Mouse (Mus musculus) hematopoietic stem cell, adult 5-6 weeks (primary cell): Measurements from ENCODE around the gene Ddx58. TPM values are rescaled to one million over a fixed set of nuclear protein-coding genes. Genes with fewer than 3 reads are reported as not detected.

Source experiments
- ATAC-seq, 2 experiments: fragments of 125-278 bp in 1 of 2; replicated peaks in 1 of 2; 2 replicates each; pipeline ENCODE4 v1.8.0; 2016 to 2017; ENCODE audit warnings: inconsistent platforms in 2 of 2, mild to moderate bottlenecking in 2 of 2, moderate number of reproducible peaks in 2 of 2, low read depth in 1 of 2, moderate TSS enrichment in 1 of 2; ENCODE audit not compliant: low FRiP score in 2 of 2, poor library complexity in 2 of 2, severe bottlenecking in 2 of 2, insufficient read depth in 1 of 2, low TSS enrichment in 1 of 2
- total RNA-seq: library from RNA; stranded (forward); fragments of 172-1452, 232-1000 nt; gene quantifications from 2 replicates; pipeline ENCODE4 v1.2.3, GENCODE M21; 2017

The Ddx58 gene
- total RNA-seq, 1 experiment from 2014 or later = 65.7 TPM

DNA sequence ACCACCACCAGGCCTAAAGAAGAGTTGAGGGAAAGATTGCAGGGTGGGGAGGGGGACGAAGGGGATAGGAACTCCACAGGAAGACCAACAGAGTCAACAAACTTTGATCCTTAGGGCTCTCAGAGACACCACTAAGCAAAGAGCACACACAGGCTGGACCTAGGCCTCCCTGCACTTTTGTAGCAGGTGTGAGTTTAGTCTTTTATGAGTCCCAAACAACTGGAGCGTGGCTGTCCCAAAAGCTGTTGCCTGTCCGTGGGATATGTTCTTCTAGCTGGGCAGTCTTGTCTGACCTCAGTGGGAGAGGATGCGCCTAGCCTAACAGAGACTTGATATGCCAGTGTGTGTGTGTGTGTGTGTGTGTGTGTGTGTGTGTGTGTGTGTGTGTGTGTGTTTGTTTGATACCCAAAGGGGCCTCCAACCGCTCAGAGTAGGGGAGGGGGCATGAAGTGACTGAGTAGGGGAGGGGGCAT, 680 bp upstream of the Ddx58 start:
- no peak for ATAC-seq

DNA sequence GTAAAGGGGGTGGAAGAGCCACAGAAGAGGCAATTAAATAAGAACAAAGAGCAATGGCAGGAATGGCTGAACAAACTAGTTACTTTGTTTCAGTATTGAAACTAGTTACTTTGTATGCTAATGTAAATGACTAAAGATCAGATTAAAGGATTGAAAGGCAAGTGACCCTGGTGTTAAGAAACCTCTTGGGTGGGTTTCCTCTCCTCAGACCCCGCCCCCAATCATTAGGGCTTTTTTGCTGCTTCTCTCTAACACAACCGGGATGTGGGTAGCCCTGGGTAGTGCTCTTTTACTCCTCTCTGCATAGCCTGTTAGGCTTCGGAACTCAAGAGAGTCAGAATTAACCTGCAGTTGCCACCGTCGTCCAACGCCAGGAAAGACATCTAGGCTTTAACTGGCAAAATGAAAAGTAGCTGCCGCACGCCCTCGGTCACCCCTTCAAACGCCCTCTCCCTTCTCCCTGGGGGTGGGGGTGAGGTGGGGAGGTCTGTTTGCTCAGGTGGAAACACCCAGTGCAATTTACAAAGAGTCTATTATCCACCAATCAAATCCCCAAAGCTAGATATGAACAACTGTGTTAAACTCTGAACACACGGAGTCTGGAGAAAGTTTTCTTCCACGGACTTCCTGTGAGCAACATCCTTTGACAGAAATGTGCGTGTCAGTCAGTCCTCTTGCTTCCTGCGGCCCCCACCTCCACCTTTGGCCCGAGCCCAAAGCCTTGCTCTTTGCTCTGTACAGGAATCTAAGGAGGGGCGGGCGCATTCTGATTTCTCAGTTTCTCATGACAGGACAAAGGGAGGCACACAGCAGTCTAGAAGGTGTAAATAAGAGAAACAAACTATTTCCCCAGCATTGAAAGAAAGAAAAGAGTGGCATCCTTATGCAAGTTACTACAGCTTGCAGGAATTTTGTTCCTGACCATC, 882 bp downstream of the Ddx58 start:
- peak; percentile 51 to 61 for ATAC-seq

DNA sequence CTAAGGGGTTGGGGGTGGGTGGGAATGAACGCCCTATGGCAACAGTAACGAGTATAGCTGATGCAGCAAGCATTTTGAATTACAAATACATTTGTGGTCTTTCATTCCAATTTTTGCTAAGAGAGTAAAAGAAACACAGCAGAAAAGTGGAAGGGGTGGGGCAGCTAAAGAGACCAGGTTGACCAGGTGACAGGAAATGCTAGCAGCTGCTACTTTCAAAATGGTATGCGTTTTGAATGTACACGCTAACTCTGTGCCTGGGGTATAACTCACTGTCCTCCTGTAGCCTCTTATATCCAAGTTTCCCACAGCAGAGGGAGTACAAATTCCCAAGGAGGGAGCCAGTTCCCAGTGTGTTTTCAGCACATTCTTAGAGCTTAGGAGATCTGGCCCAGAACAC, 2.8 kb downstream of the Ddx58 start:
- no peak for ATAC-seq

DNA sequence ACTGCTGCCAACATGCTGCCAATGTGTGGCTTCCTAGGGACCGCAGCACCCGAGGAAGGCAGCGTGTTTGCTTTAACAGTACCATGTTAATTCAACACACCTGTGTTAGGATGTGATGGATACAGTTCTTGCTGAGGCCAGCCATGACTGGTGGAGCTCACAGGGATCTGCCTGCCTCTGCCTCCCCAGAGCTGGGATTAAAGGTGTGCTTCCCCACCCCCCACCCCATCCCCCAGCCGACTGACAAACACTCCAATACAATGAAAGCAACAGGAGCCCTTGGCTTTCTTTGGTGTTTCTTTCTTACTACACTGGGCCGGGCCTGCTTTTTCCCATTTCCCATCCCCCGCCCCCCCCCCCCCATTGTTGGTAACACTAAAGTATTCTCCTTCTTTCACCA, 5.4 kb downstream of the Ddx58 start:
- no peak for ATAC-seq

DNA sequence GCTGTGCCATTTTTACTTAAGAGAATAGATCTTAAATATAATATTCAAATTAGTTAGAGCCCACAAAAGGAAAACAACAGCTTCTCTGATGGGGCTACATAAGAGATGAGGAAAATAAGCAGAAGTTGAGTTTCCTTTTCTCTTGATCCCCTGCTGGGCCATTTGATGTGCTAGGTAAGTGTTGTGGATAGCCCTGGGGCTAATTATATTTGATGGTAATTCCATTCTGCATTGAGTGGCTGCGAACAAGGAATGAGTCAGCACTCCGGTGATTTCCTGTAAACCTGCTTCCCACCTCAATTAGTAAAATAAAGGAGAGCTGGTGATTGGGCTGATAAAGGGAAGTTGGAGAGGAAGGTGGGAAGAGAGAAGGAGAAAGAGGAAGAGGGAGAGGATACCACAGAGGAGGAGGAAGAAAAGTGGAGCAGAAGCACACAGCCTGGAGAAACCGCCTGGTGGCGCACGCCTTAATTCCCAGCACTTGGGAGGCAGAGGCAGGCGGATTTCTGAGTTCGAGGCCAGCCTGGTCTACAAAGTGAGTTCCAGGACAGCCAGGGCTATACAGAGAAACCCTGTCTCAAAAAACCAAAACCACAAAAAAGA, 6.5 kb downstream of the Ddx58 start:
- peak; percentile 71 to 86 for ATAC-seq

DNA sequence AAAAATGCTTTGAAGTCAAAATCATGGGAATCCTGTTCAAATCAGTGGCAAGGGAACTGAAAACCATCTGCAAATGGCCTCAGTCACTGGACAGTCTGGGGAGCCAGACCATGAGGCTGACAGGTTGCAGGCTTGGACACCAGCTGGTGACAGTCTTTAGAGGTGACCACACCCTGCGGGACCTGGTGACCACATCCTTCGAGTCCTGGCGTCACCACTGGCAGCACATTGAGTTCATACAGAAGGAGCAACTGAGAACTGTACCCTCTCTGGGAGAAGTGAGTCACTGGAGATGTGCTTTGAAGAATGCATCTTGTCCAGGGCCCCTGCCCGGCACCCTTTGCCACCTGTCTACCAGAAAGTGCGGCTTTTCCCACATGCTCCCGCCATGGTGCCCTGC, 9.9 kb downstream of the Ddx58 start:
- no peak for ATAC-seq

DNA sequence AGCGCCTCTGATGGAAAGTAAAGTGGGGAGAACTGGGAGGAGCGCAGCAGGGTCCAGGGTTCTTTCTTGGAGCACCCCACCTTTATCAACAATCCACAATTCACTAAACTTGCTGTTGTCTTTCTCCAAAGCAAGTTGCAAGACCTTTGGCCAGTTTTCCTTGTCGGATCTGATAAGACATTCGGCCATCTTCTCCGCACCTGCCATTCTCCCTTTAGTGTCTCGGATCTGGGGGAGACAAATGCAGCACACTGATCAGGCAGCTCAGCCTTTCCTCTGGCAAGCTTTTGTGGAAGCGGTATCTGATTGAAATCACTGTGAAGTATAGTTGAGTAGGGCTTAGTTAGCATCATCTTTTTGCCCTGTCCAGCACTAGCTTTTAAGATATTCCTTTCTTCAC, 11.7 kb downstream of the Ddx58 start:
- no peak for ATAC-seq

DNA sequence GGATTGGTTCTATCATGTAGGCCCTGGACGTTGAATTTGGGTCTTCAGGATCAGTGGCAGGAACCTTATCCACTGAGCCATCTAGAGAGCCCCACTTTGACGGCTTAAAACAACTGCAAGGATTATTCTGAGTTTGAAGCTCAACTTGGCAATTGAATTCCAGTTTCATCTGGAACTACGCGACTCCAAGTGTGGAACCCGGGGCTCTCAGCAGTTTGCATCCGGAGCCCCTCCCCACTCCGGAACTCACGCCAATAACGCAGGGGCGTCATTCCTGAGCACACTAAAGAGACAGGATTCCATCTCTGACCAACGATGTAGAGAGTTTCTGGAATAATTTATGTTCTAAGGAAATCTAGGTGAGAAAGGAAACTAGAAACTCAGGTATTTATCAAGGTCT, 12.5 kb downstream of the Ddx58 start:
- no peak for ATAC-seq

DNA sequence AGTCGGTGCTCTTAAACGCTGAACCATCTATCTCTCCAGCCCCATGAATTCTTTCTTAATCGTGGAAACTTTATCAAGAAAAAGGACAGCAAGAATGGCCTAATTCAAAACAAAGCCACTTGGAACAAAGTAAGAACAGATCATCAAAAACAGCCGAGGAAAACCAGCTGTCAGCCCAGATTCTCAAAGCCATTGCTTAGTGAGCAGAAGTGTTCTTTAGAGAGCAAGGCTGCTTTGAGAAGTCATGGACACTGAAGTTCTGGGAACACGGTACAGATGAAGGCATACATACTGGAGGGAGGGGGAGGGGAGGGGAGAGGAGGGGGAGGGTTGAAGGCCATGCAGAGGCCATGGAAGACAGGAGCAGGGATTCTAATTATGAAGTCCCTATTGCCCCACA, 13.5 kb downstream of the Ddx58 start:
- ATAC-seq = no peak

DNA sequence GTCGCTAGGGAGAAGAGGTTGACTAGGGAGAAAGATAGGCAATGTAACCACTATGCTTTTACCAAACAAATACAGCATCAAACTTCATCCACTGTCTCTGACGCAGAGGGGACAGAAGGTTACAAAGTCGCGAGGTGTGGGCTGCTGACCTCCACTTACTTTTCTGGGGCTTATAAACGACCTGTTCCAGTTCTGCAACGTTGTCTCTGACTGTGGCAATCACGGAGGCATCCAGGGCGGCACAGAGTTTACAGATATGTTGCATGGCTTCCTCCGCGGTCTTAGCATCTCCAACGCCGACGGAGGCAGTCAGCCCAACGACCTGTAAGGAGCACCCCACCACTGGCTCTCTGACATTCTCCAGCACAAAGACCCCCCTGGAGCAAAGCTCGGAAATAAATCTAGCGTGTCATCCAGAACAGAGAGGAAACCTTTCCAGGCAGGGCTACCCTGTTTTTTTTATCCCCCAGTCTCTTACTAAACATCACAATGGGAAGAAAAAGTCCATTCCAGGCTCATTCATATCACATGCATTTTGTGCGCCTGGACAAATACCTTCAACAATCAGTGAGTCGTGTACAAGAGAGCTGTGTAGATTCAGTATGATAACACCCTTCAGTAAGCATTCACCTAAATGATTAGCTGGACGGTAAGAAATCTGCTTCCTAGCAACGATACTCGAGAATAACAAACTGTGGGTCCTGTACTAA, 17.6 kb downstream of the Ddx58 start:
- ATAC-seq = no peak

DNA sequence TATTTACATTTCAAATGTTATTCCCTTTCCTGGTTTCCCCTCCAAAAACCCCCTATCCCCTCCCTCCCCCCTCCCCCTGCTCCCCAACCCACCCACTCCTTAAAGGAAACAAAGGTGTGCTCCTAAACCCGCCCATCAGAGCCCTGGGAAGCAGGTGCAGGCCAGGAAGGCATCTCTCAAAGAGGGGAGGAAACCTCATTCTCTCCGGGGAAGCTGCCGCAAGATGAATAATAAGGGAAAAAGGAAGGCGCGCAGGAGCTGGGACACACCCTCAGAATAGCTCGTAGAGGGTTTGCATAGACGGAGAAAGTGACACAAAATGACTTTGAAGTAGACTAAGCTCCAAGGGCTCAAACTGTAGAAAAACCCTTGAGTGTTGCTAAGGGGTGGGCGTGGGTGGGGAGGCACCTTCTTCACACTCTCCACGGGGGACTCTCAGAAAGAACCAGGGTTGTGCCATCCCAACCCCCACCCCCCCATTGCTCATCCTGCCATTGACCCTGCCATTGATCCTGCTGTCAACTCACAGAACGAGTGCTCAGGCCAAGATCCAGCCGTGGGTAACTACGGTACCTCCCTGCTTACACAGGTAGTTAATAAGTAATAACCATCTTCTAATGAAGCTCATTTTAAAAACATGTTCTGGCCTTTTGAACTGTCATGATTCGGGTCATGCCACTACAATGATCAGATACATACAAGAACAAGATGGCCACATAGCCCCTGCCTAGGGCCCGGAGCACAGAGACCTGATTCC, 18.4 kb downstream of the Ddx58 start:
- ATAC-seq = no peak

DNA sequence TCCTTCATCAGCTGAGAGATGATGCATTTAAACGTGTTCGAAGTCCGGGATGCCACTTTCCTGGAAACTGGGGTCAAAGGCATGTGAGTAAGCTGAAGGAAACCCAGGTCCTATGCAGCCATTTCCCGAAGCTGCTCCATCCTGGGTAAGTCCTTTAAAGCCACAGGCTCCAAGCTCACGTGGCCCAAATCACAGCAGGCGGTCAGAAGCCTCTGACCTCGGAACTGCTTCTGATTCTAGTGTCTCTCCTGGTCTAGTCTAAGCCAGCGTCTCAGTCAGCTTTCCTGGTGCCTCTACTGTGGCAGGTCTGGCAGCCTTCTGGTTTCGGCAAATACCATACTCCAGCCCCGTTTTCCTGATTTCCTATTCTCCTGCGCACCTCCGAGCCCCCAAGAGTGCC, 19.2 kb downstream of the Ddx58 start:
- no peak for ATAC-seq

DNA sequence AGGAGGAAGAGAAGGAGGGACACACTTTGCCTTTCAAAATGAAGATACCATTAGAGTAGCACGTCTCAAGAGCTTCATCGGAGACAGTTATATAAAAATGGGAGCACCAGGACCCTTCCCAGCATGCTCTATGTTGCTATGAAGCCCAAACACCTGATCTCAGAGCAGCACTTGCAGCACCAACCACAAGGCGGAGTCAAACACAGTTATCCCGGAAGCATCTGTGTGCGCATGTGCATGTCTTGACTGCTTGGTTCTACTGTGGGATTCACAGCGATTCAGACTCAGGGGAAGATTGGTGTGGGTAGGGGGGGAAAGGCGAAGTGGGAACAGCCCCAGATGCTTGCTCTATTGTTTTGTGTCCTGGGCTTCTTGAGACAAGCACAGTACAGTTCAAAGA, 21.2 kb downstream of the Ddx58 start:
- peak; percentile 67 to 80; a peak in 3 of 4 replicates for ATAC-seq

DNA sequence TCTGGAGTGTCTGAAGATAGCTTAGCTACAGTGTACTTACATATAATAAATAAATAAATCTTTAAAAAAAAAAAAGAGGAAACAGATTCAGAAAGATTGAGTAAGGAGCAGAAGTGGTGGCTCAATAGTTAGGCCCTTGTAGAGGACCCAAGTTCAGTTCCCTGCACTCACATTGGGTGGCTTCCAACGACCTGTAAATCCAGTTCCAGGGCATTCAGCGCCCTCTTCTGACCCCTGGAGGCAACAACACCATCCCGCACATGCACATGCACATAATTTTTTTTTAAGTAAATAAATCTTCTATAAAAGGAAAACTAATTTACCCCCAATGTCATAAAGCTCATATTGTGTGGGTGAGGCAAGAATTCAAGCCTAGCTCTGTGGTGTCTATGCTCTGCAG, 21.7 kb downstream of the Ddx58 start:
- ATAC-seq = no peak

DNA sequence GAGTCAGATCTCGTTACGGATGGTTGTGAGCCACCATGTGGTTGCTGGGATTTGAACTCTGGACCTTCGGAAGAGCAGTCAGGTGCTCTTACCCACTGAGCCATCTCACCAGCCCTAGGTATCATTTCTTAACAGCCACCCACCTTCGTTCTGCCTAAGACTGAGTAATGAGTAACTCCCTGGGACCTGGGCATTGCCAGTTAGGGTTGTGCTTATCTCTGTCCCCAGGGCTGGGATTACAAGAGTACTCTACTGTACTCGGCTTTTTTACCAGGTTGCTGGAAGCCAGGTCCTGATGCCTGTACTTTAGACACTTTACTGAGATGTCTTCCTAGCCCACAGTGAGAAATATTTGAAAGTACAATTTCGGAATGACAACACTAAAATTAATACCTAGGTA, 27.5 kb downstream of the Ddx58 start:
- no peak for ATAC-seq

DNA sequence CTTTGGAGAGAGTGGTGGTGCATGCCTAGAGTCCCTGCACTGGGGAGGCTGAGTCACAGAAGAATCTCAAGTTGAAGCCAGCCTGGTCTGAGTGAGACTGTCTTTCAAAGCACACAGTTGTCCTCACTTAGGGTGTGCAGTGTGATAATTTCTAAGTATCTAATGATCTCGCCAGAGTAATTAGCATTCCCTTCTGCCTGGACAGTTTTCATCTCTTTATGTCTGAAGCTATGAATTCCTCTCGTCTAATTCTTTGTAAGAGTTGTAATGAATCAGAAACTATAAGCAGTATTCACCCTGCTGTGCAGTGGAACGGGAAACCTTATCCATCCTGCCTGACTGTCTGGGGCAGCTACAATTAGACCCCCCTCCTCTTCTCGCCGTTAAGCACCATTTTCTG, 31.9 kb downstream of the Ddx58 start:
- no peak for ATAC-seq

DNA sequence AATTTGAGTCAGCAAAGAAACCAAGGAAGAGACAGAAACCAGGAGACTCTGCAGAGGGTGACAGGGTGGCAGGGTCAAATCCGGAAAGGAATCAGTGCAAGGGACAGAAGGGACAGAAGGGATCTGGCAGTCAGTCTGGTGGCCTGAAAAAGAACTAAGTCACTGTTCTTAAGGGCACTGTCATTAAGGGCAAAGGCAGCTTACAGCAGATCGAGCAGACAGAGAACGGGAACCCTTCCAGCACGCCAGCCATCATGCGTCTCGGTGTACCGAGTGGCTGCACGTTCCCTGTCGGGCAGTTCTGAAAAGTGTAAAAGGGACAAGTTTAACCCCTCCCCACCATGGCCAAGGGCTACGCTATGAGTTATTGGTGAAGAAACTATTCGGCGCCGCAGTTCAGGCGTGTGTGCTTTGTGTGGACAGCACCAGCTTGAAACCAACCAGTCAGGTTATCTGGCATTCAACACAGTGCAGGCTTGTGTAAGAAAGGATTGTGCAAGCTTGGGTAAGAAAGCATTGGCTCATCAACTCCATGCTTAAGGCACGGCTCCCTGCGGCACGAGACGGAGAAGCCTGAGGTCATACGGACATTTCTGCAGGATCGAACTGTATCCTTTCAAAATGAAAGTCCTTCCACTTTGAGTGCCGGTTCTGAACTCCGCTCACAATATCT, 34.3 kb downstream of the Ddx58 start:
- peak in 1 of 2 experiments; percentile 42; a peak in 1 of 4 replicates for ATAC-seq
